Mouse (Mus musculus) testis, adult 2 months (tissue): ENCODE measurements around the gene Dut. TPM values are rescaled to one million over a fixed set of nuclear protein-coding genes. Genes with fewer than 3 reads are reported as not detected.
"Not testable (repeated sequence)": the region's sequence is repeated elsewhere in the genome, so short reads cannot be mapped to it uniquely, and the experiment has no call there.

Experiments
- H3K27ac ChIP-seq: fragments of 200-500 bp; 2 replicates; pipeline ENCODE4 v1.5.1; 2012; ENCODE audit warnings: low read depth, low read length; ENCODE audit not compliant: control insufficient read depth, insufficient read depth
- H3K27me3 ChIP-seq: fragments of 200-500 bp; 2 replicates; pipeline ENCODE4 v1.6.1; 2012; ENCODE audit warnings: mild to moderate bottlenecking, low read length, moderate library complexity; ENCODE audit not compliant: control insufficient read depth, insufficient read depth
- H3K36me3 ChIP-seq: fragments of 200-500 bp; 2 replicates; pipeline ENCODE4 v1.6.1; 2012; ENCODE audit warnings: mild to moderate bottlenecking, low read length; ENCODE audit not compliant: control insufficient read depth, insufficient read depth
- H3K4me1 ChIP-seq: fragments of 200-500 bp; 2 replicates; pipeline ENCODE4 v1.6.1; 2012; ENCODE audit warnings: low read length; ENCODE audit not compliant: control insufficient read depth, insufficient read depth
- H3K4me3 ChIP-seq: fragments of 200-500 bp; 2 replicates; pipeline ENCODE4 v1.5.1; 2012; ENCODE audit warnings: low read depth, mild to moderate bottlenecking, low read length, moderate library complexity, mixed read lengths; ENCODE audit not compliant: control insufficient read depth
- CTCF ChIP-seq: fragments of 200-500 bp; IDR thresholded peaks from 2 replicates; pipeline ENCODE4 v1.5.1; 2012; ENCODE audit warnings: low read depth, mild to moderate bottlenecking, inconsistent platforms, low read length, moderate library complexity; ENCODE audit not compliant: control insufficient read depth, insufficient read depth, insufficient replicate concordance
- POLR2A ChIP-seq: fragments of 200-500 bp; IDR thresholded peaks from 2 replicates; pipeline ENCODE4 v1.6.1; 2012; ENCODE audit warnings: low read depth, mild to moderate bottlenecking, inconsistent platforms, low read length, moderate library complexity; ENCODE audit not compliant: control insufficient read depth
- polyA plus RNA-seq: library from polyadenylated mRNA; depleted of rRNA; stranded (reverse); fragments of >200 nt; gene quantifications from 2 replicates; pipeline ENCODE4 v1.2.3, GENCODE M21; 2012

Gene Dut
- polyA plus RNA-seq, 1 experiment = 31.2 TPM

DNA sequence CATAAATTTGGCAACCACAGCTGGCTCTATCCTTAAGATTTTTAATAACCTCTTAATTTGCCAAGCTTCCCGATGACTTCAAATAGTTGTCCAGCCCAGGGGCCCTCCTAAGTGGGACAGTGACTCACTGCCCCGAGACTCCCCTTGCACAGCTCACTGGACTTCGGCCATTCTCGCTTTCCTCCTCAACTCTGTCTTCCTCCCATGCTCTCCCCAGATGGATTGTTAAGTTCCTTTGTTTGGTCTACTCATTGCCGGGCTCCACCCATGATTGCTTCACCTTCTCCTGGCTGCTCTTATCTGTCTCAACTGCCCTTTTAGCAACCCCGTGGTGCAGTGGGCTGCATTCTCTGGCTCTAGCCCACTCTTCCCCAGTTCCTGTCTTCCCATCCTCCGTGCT is 31.5 kb downstream of the Dut start:
- H3K4me3 ChIP-seq = no peak overlapping the region
- H3K36me3 ChIP-seq = no peaks in the 10 kb centered on the region
- peaks cover 10% of the 10 kb centered on the region; the same call in 1 of the 2 replicates for H3K4me1 ChIP-seq
- no peaks in the 10 kb centered on the region for H3K27me3 ChIP-seq
- TF ChIP-seq CTCF = no peak
- H3K27ac ChIP-seq = no peak overlapping the region

GRCm38 (mm10) chr2:125279995-125280394 is 33.0 kb downstream of the Dut start:
- not testable (repeated sequence) for H3K27me3 ChIP-seq, H3K36me3 ChIP-seq, H3K4me3 ChIP-seq, H3K27ac ChIP-seq
- H3K4me1 ChIP-seq = peaks cover 10% of the 10 kb centered on the region; the same call in 1 of the 2 replicates

GRCm38 (mm10) chr2:125282334-125283206 is 35.6 kb downstream of the Dut start:
- no peak overlapping the region for H3K4me3 ChIP-seq
- H3K27ac ChIP-seq = no peak overlapping the region
- no peaks in the 10 kb centered on the region for H3K27me3 ChIP-seq
- peaks cover 10% of the 10 kb centered on the region; the same call in 1 of the 2 replicates for H3K4me1 ChIP-seq
- TF ChIP-seq CTCF = no peak
- no peak for TF ChIP-seq POLR2A
- H3K36me3 ChIP-seq = no peaks in the 10 kb centered on the region

GRCm38 (mm10) chr2:125285777-125286176 is 38.8 kb downstream of the Dut start:
- TF ChIP-seq CTCF (no peak), POLR2A (no peak)
- Histone ChIP-seq H3K4me3 (no peak overlapping the region), H3K27me3 (no peaks in the 10 kb centered on the region), H3K36me3 (no peaks in the 10 kb centered on the region), H3K27ac (no peak overlapping the region), H3K4me1 (peaks cover 10% of the 10 kb centered on the region)

DNA sequence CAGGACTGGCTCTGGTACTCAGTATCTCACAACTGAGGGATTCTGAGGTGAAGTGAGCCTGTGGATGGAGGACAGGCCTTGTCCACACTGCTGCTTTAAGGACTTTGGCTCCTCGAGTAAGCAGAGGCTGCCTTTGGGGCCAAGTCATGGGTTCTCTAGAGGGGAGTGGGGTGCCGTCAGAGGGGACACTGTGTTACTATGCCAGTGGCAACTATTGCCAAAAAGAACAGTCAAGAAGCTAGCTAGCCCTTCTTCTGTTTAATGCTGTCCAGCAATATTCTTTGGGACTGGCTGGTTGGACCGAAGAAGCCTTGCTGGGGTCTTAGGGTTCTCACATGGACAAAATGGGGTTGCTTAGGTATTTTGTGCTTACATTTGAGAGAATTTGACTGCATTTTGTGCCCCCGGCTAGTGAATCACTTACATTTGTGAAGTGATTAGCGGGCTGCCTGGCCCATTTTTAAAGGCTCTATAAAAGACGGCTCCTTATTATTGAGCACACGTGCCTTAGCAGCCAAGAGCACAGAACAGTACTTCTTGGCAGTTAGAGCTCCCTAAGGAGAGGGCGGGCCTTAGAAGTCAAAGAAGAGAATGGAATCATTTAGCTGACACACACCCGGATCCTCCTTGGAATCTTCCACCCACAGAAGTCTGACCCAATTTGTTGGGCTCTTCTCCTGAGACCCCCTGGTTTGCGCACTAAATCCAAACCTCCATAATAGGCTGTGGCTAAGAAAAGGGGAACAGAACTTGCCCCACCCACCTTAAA is 43.4 kb downstream of the Dut start:
- Histone ChIP-seq H3K4me1 (peaks cover 9% of the 10 kb centered on the region), H3K4me3 (no peak overlapping the region), H3K36me3 (no peaks in the 10 kb centered on the region), H3K27me3 (no peaks in the 10 kb centered on the region), H3K27ac (no peak overlapping the region)
- TF ChIP-seq CTCF (no peak), POLR2A (no peak)

DNA sequence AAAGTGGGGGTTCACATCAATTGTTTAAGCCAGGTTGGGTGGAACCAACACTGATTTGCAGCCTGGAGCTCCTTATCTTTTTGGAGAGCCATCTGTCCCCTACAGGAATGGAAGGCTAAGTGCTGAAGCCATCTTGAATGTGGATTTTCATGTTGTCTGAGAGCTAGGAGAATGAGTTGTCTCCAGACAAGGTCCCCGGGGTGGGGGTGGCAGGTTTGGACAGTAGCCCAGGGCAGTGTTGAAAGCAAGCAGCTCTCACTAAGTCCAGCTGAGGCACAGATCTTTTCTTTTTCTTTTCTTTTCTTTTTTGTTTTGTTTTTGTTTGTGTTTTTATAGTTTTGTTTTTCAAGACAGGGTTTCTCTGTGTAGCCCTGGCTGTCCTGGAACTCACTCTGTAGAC is 44.1 kb downstream of the Dut start:
- Histone ChIP-seq H3K4me1 (peaks cover 9% of the 10 kb centered on the region), H3K27me3 (no peaks in the 10 kb centered on the region), H3K27ac (no peak overlapping the region), H3K4me3 (no peak overlapping the region), H3K36me3 (no peaks in the 10 kb centered on the region)
- TF ChIP-seq POLR2A = no peak
- no peak for TF ChIP-seq CTCF

- Histone ChIP-seq H3K4me3 (no peak overlapping the region), H3K27ac (no peak overlapping the region), H3K36me3 (no peaks in the 10 kb centered on the region), H3K27me3 (no peaks in the 10 kb centered on the region), H3K4me1 (peaks cover 9% of the 10 kb centered on the region)
- no peak for TF ChIP-seq POLR2A
- no peak for TF ChIP-seq CTCF
Measured at GRCm38 (mm10) chr2:125292616-125293015, 45.6 kb downstream of the Dut start.
